Mouse (Mus musculus): Measurements from ENCODE around the gene Dennd4a.
"Not testable (repeated sequence)": the region's sequence is repeated elsewhere in the genome, so short reads cannot be mapped to it uniquely, and the experiment has no call there.

The Dennd4a gene

DNA sequence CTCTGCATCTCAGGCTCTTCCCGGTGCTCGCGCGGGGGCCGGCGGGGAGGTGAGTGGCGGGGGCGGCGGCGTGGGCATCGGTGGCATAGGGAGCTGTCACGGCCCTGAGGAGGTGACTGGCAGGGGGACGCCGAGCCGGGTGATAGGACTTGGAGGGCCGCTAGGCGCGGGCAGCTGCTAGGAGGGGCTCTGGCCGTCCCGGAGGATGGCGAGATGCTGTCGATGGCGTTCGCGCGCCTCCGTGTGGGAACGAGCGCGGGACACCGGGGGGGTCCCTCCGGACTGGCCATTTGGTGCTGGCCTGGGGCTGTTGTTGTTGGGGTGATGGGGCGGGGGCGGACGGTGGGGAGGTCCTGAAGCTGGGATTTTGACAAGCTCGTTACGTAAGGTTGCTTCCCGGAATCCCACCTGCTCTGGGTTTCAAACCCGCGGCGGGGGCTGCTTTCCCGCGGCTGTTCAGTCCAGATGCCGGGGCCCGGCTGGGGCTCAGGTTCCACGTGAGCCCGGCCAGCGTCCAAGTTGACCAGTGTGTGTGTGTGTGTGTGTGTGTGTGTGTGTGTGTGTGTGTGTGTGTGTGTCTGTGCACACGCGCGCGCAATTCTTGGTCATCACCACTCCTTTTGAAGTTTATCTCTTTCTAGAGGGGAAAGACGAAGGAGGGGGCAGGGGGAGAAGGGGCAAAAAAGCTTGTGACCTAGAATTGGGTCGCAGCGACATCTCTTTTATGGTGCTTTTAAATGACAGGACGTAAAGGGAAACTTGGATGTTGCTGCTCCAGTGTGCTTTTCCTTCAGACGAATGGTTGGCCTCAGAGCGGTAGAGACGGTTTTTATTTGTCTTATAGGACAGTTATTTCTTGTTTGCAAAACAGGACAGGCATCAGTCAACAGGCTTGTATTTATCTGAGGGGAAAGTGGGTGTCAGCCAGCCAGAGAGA is 666 bp downstream of the Dennd4a start:
- no peak for DNase-seq (ENCODE audit: low spot score)

DNA sequence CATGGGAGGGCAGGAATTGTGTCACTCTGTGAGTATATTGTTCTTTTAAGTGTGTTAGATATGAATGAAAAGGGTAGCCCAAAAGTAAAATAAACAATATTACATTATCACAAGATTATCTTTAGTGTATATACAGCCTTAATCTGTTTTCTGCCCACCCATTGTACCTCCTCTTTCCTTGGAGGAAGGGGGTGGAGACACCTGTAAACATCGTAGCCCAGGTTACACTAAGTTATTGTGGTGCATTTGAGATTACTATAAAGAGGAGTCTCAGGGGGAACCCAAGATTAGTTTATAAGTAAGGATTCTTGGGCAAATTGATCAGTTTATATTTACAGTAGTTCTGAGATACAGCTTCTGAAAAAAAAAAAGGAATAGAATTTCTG is 1.3 kb downstream of the Dennd4a start:
- DNase-seq (ENCODE audit: low spot score): no peak

DNA sequence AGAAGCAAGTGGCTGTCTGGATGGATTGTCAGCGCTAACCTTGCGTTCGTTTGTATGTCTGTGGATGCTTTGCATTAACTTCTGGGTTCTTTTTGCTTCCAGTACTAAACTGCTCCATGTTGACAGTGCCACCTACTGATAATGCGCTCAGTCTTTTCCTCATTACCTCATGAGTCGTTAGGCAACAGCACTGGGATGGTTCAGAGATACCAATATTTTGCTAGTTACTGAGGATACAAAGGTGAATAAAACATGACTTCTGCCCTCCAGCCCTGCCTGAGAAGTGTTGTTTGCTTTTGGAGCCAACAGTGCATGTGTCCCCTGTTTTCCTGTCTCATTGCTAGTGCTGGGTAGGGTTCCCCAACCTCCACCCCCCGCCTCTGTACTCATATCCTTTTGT is 3.1 kb downstream of the Dennd4a start:
- no peak for DNase-seq (ENCODE audit: low spot score)

DNA sequence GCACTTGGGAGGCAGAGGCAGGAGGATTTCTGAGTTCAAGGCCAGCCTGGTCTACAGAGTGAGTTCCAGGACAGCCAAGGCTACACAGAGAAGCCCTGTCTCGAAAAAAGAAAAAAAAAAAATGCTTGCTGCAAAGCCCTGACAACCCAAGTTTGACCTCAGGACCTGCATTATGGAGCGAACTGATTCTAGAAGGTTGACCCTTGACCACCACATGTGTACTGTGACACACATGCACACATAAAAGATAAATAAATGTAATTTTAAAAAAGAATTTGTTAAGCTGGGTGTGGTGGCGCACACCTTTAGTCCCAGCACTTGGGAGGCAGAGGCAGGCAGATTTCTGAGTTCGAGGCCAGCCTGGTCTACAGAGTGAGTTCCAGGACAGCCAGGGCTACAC is 8.5 kb downstream of the Dennd4a start:
- not testable (repeated sequence) for DNase-seq (ENCODE audit: low spot score)

DNA sequence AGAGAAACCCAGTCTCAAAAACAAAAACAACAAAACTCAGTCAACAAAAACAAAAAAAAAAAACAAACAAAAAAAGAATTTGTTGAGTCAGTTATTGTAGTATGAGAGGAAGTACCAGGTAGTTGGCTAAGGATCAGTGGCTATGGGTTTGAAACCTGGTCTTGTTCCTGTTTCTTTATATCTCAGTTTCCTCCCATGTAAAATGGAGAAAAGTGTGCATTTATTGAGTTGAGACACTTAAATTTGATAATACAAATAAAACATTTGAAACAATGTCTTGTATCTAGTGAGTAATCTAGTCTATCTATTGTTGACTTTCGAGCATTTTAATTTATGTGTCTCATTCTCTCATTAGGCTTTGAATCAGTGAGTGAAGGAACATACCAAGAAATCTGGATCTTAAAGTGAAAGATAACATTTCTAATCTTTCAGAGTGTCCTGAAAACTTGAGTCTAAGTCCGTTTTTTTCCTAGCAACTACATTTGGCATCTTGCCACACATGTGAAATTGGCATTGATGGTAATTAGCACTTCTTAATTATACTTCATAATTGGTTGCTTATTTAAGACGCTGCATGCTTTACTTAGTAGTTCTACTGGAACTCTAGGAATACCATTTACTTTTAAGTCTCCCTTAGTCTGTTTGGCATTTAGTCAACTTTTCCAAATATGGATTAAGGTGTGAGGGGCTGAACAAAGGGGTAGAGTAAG is 9.1 kb downstream of the Dennd4a start:
- DNase-seq (ENCODE audit: low spot score): no peak

DNA sequence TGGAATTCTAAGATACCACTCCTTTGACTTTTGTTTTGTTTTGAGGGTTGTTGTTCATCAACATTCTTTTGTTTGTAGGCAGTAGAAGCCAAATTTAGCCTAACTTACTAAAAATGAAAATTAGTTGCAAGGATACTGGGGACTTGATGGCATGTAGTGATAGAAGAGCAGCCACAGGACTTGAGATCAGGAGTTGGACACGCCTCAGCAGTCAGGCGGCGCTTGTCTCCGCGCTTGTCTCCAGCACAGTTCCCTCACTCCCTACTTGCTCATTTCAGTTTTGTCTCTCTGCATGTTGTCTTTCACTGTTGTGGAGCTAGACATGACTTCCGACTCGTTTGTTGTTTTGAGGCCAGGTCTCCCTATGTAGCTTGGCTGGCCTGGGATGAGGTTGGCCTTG is 11.1 kb downstream of the Dennd4a start:
- no peak for DNase-seq (ENCODE audit: low spot score)

DNA sequence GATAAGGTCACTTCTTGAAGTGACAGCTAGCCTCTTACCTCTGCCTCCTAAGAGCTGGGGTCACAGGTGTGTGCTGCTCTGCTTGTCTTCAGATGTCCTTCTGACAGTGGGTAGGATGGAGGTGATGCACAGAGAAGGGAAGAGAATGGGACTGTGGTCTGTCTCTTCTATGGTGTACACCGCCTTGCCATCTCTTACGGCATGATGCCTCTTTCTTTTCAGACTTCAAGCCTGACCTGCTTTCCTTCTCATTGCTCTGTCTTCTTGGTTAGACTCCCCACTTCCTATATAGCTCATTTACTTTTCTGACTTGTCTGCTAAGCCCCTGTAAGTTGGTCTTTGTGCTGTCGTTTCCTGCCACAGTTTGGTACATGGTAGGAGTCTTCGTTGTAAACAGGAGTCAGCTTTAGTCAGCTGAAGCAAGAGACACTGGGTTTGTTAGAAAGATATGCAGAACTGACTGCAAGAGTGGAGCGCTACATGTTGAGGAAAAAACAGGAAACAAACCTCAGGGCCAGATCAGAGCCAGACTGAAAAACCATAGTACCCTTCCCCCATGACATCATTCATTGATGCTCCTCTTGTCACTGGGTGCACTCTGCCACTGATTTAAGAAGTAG is 13.4 kb downstream of the Dennd4a start:
- no peak for DNase-seq (ENCODE audit: low spot score)

DNA sequence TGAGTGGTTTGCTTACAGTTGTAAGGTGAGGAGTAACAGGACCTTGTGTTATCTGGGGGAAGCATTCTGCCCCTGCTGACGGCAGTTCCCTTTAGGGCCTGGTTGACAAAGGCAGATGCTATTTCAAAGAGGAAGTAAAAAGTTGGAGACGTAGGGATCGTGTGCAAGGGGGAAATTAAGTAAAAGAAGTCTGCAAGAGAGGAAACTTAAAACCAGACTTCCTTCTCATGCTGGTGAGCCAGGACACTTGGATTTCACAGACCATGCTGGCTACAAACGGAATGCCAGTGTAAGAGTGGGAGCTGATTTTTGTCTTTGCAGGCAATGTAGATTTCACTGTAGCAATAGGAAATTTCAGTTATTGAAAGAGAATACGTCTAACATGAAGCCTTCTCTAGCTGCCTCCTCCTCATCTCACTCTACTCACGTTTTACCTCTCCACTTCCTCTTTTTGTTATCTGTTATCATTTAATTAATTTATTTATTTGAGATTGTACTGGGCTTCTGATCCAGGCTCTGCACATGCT is 19.0 kb downstream of the Dennd4a start:
- DNase-seq (ENCODE audit: low spot score): no peak

DNA sequence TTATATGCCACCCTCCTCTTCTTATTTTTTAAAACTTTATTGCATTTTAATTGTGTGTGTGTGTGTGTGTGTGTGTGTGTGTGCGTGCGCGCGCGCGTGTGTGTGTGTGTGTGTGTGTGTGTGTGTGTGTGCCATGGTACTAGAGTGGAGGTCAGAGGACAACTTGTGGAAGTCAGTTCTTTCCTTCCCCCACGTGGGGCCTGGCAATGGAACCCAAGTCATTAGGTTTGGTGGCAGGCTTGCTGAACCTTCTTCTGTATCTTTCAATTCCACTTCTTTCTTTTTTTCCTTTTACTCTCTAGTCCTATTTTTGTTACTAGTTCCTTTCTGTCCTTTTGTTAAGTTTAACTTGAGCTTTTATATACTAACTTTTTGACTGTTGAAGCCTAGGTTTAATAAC is 19.5 kb downstream of the Dennd4a start:
- DNase-seq (ENCODE audit: low spot score): no peak

DNA sequence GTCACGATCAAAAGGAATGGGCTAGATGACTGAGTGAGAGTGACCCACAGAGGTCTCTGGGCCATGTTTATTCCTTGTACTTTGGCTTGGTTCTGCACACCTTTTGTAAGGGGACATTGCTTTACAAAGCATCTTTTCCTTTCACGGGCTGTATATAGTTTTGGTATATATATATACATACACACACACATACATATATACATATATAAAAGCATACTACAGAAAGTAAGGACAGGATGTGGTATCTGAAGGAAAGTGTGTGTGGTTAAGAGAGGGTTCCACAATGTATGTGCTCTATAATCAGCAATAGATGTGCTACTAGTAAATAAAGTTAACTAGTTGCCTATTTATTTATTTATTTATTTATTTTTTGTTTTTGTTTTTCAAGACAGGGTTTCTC is 20.6 kb downstream of the Dennd4a start:
- no peak for DNase-seq (ENCODE audit: low spot score)

DNA sequence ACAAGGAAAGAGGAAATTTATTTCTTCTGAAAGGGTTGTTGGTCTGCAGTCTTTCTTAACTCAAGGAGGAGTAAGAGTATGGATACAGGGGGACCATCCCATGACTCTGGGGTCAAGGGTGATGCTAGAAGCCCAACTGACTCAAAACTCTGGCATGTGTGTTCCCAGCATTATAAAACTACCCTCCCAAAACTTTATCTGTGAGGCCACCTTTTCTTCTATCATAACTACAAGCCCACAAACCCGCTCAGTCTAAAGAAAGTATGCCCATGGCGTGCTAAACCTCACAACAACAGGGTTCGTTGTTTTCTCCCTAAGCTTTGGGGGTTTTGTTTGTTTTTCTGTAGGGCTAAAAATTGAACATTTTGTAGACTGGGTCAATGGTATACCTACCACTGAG is 23.3 kb downstream of the Dennd4a start:
- no peak for DNase-seq (ENCODE audit: low spot score)

DNA sequence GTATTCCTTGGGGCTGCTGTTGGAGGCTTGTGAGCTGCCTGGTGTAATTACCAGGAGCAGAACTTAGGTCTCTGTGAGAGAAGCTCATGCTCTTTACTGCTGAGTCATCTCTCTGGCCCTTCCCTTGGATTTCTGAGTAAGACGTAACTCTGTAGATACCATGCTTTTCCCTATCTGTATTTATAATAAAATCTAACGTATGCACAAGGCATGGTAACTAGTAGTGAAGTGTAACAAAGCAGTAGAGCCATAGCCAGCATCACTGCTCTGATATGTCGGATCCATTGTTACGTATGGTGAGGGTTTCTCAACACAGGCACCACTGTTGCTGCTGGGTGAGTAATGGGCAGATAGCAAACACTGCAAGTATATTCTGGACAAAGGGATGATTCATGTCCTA is 34.2 kb downstream of the Dennd4a start:
- no peak for DNase-seq (ENCODE audit: low spot score)

DNA sequence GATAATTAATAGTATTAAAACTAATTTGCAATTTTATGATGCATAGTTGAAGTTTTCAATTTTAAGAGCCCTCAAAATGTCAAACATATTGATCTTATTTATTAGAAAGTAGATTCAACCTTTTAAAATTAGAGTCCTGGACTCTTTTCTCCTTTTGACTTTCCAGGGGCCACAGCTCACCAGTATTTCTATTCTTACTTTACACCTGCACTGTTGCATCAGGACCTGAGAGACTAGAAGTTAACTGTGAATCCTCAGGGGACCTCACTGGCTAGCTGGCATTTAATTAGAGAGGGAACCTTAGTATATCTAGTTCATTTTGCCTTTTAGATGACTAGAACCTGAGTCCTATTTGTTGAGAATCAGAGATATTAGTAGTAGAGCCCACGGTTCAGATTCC is 38.4 kb downstream of the Dennd4a start:
- no peak for DNase-seq (ENCODE audit: low spot score)

DNA sequence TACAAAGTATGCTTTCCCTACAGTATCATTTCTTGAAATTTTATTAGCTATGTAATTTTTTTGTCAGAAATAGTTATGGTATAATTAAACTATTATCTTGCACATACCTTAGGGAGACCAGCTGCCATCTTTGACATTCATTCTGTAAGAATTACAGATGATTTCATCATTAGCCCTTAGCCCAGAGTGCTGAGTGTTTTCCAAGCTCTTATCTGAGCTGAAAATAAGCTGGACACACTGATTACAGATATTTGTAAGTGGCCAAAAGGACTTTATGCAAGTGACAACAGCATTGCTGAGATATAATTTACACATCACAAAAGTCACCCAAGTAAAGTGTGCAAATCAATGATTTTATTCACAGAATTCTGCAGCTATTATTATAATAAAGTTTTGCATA is 48.9 kb downstream of the Dennd4a start:
- no peak for DNase-seq (ENCODE audit: low spot score)

DNA sequence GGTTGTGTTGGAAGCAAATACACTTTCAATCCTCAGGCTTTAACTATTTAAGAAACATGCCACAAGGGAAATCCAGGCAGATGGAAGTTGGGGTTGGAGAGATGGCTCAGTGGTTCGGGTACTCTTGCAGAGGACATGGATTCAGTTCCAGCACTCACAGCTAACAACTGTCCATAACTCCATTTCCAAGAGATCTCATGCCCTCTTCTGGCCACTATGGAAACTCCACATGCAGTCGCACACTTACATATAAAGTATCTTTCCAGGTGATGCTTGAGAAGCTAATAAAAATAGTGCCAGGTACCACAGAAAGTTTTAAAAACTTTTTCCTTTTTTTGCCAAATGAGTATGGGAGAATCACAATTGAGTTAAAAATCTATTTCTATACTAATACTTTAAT is 51.5 kb downstream of the Dennd4a start:
- no peak for DNase-seq (ENCODE audit: low spot score)

DNA sequence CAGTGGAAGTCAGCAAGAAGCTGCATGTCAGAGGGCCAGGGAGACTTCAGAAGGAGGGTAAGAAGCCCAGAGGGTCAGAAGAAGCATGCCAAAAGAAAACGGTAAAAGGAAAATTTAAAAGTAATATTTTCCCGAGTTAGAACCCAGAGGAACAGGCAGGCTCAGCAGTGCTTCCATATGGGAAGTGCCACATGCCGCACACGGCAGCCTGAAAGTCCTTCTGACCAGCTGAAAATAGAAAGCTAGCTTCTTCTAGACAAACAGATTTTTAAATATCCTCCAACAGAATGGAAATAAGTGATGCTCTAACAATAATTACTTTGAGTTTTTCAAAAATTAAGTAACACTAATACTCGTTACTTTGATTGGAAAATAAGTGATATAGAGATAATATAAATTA is 74.9 kb downstream of the Dennd4a start:
- DNase-seq (ENCODE audit: low spot score): no peak

DNA sequence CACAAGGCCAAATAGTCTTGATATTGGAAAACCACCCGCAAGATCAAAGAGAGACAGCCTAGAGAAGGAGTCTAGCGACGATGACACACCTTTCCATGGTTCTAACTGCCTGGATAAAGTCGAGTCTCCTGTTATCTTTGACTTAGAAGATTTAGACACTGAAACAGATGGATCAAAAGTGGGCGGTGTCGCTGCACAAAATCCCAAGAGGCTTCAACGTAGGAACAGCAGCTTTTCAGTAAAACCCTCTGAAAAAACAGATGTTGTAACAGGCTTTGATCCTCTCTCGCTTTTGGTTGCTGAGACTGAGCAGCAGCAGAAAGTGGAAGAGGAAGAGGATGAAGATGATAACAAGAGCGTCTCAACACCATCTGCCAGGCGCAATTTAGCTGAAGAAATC is 85.5 kb downstream of the Dennd4a start:
- no peak for DNase-seq (ENCODE audit: low spot score)

DNA sequence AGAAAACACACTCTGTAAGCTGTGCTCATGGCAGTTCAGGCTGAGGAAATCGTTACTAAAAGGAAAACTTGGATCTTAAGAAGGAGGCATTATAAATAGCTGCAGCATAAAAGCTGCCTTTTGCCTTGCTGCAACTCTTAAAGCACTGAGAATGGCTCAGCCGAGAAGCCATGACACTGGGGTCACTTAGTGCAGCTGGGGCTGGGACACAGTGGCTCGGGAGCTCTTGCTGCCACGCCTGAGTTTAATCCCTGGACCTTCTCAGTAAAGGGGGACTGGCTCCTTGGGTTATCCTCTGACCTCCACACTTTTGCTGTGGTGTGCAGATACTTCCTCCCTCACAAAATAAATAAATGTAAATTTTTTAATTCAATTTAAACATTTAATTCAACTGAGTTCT is 91.7 kb downstream of the Dennd4a start:
- no peak for DNase-seq (ENCODE audit: low spot score)

DNA sequence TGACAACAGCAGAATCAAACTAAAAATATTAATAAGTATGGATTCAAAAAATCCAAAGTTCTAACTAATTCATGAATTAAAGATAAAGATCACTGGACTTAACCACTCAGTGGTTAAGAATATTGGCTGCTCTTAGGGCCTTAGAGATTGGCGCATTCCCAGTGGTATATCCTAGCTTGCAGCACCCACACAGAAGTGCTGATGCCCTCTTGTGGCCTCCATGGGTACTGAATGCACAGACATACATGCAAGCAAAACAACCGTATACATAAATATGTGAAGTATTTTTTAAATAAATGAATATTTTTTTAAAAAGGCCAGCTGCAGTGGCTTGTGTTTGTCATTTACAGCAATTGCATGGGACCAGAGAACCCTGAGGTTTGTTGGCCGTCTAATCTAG is 92.2 kb downstream of the Dennd4a start:
- peak; percentile 23 for DNase-seq (ENCODE audit: low spot score)

DNA sequence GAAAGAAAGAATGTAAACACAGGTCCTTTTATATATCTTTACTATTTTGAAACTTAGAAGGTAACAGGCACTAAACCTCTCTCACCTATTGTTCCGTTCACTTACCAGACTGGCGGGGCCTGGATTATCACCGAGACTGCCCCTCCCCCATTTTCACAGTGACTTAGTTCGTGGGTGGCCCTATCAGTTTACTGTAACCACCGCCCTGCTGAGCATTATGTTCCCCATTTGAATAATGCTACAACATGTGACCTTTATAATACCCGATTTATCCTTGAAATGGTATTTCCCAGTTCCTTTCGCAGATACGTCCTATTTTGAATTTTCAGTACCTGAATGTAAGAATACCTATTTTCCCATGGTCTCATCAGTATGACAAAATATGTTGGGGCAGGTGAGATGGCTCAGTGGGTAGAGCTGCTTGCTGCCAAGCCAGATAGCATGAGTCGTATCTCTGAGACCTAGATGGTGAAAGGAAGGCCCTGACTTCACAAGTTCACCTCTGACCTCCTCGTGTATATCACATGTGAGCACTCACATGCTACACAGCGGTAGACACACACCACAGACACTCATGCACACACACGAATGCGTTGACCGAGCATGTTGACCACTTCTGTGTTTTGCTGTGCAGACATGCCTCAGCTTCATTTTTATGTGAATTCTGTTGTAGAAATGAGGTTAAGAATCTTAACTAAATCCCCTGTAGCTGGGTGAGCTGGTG is 93.9 kb downstream of the Dennd4a start:
- DNase-seq (ENCODE audit: low spot score): no peak

DNA sequence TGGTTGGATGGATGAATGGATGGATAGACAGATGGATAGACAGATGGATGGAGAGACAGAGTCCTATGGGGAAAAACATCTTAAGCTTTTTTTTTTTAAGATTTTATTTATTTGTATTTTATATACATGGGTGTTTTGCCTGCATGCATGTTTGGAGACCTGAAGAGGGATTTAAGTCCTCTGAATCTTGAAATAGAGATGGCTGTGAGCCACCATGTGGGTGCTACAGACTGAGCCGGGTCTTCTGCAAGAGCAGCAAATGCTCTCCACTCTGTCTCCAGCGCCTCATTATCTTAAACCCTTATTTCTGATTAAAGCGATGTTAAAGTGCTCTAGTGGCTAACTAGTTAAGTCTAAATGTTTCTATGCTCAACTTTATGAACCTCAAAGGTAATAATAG is 96.3 kb downstream of the Dennd4a start:
- DNase-seq (ENCODE audit: low spot score): no peak

DNA sequence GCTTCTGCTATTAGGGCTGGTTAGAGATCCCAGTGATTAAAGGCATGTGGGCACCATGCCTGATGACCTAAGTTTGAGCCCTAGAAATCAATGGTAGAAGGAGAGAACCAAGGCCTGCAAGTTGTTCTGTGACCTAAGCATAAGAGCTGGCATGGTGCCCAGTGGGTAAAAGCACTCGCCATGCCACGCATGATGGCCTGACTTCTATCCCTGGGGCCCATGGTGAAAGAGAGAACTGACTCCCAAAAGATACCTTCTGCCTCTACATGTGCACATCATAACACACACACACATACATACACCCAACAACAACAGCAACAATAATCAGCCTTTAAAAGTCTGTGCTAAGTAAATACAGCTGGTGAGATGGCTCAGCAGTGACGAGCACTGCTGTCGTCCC is 102.3 kb downstream of the Dennd4a start:
- no peak for DNase-seq (ENCODE audit: low spot score)

Data from ovary, adult 18-20 months (tissue).